Mouse (Mus musculus): ENCODE measurements around the gene Slc4a3.

Slc4a3 gene

DNA sequence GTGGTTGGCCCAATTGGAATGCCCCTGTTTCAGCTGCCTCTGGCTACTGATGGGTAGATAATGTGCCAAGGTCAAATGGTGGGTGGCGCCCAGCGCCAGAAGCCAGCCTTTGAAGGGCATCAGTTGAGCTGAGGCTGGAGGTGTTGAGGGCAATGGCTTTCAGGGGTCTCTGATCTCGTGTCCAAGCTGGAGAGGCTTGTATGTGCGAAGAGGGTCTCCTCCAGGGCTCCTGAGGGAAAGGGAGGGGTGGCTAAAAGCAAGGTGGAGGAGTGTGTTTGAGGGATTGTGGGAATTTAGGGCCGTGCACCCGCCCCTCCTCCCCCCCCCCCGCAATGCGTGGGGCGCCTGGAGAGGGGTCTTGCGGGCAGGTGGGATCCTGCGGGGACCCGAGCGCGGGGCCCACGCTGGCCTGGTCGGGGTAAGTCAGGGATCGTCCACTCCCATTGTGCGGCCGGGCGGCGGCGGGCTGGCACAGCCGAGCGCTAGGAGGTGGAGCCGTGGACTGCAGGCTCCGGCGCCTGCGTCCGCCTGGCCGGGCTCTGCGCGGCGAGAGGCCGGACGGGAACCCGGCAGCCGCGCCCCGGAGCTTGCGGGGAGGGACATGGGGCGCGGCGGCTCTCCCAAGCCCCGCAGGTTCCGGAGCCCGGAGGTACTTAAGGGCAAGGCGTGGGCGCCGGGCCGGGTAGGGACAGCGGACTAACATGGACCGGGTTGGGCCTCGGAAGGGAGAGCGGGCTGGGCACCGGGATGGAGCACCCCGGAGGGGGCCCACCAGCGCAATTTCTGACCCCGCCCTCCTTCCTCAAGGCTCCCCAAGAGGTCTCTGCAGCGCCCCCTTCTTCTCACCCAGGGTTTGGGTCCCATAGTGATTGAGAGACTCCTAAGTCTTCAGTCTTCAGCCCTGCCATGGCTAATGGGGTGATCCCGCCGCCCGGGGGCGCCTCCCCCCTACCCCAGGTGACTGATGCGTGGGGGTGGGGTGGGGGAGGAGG, at the start of gene Slc4a3:
TSS of gene Slc4a3 (plus strand) at position 302 of the 992 bp plus-strand sequence.
- peak; percentile 45 for DNase-seq (ENCODE audit: low read depth, low spot score)

DNA sequence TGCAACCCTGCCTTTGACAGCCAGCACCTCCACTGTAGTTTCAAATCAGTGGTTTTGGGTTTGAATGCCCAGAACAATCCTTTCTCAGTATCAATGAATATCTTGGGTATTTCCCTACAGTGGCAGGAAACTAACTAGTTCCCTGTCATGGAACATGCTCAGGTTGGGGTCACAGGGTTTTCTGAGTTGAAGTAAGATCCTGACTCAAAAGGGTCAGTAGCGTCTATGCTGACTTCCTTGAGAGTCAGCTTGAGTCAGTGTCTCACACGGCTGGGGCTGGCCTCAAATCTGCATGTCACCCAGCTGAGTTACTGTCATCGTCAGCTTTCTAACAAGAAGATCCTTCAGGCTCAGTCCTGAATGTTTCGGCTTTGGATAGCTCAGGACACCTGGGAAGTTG, 47.2 kb upstream of the Slc4a3 start:
- DNase-seq (ENCODE audit: low read depth, low spot score), result no peak

DNA sequence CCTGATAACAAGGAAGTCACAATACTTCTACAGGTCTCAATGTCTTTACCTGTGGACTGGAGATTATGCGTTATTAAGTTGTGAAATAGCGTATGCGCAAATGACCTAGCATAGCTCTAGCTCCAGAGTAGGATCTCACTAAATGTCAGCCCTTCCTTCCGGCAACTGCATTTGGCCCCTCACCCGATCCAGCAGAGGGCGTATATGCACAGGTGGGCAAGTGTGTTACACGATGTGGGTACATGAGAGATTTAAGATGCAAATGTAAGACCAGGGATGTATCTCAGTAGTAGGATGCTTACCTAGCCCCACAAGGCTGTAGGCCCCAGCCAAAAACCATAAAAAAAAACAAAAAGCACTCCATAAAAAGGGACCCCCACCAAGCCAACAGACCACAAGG, 46.6 kb upstream of the Slc4a3 start:
- DNase-seq (ENCODE audit: low read depth, low spot score), result no peak

DNA sequence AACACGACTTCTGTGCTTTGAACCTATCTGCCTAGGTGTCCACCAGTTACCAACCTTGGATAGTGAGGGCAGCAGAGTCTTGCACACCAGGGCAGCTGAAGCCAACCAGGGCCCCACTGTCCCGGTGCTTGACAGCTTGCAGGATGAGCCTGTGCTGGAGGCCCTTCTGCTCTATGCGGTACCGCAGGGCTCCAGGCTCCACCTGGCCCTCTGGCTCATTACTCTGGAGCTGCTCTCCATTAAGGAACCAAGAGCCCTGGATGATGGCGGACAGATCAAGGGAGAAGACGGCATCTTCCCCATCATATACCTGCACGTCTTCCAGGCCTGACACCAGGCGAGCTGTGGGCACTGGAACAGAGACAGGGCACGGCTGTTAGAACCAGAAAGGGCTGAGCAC, 44.2 kb upstream of the Slc4a3 start:
- no peak for DNase-seq (ENCODE audit: low read depth, low spot score)

DNA sequence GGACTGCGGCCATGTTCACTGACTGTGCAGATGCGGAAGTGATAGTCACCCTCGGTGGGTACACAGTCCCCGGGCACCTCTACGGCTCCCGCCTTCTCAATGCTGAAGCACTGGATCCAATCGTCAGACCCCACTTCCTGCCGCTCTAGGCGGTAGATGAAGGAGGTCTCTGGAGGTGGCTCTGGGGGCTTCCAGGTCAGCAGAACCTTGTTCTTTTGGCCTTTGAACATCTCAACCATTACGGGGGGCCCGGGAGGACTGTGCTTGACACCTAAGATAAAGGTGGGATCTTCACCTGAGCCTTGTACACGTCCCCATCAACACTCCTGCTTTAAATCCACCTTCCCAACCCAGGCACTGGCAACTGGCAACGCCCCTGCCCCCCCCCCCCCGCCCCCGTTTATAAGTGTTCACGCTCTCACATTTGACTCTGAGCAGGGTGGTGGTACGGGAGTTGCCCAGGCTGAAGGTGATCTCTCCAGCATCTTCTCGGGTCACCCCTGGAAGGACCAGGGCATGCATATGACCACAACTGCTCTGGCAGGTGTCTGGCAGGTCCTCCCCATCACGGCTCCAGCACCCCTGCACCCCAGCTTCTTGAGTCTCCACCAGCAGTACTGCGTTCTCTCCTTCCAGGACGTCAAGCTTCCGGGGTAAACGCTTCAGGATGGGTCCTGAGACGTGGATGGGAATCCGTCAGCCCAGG, 43.0 kb upstream of the Slc4a3 start:
- no peak for DNase-seq (ENCODE audit: low read depth, low spot score)

- no peak for DNase-seq (ENCODE audit: low read depth, low spot score)
Observed at GRCm38 (mm10) chr1:75503651-75503980, 42.5 kb upstream of the Slc4a3 start.

DNA sequence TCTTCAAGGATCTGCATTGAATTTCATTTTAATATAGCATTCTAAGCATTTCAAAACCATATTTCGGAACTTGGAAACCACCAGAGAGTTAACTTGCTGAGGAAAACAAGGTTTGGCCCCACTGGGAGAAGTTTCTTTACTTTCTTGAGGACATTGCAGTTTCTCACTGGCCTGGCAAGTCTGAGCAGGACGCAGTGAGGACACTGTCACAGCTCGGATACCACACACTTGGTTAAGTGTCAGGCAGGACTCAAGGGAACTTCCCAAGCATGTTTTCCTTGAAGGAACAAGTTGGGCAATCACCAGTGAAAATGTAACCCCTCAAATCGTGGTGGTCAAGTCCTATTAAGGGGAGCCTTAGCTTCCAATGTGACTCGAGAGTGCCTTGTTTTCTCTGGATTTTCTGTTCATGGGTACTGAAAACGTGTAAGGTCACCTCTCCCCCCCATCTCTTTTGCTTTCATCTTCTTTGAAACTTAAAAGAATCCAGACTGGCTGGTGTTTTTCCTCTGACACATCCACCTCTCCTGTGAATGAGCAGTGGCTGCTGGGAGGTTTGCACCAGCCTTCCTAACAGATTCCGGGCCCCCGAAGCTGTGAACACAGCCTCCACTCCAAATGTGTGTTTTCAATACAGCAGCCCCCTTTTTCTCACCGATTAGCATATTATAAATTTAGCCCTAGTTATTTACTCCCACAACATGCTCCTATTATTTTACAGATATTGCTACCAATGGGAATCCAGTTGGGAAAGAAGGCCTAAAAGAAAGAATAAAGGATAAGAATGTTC, 41.6 kb upstream of the Slc4a3 start:
- DNase-seq (ENCODE audit: low read depth, low spot score), result no peak

GRCm38 (mm10) chr1:75505159-75505955, 40.7 kb upstream of the Slc4a3 start:
- DNase-seq (ENCODE audit: low read depth, low spot score), result peak; percentile 66

- peak; percentile 79 for DNase-seq (ENCODE audit: low read depth, low spot score)
Observed at GRCm38 (mm10) chr1:75505956-75506831, 39.9 kb upstream of the Slc4a3 start, which contains the start of gene Obsl1. Gene Obsl1 (minus strand): TSS chr1:75506452.

DNA sequence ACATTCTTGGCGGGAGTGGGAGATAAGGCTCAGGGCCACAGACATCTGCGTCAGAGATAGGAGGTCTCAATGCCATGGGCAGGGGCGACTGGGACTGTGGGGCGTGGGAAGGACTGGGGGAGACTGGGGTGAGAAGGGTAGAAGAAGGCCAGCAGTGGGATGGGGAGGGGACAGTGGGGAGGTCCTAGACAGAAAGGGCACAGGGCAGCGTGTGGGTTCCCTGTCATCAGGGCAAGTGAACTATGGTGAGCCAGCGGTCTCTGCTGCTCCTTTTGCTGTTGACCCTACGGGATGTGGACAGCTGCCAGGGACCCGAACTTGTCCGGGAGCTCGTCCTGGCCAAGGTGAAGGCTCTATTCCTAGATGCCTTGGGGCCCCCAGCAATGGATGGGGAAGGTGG, 39.1 kb upstream of the Slc4a3 start, which contains the start of gene Inha:
TSS of gene Inha (plus strand) at position 72 of the 400 bp plus-strand sequence.
- no peak for DNase-seq (ENCODE audit: low read depth, low spot score)

DNA sequence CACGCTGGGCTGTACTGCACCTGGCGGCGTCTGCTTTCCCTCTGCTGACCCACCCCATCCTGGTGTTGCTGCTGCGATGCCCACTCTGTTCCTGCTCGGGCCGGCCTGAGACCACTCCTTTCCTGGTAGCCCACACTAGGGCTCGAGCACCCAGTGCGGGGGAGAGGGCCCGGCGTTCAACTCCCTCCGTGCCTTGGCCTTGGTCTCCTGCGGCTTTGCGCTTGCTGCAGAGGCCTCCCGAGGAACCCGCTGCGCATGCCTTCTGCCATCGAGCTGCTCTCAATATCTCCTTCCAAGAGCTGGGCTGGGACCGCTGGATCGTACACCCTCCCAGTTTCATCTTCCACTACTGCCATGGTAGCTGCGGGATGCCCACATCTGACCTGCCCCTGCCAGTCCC, 36.5 kb upstream of the Slc4a3 start:
- no peak for DNase-seq (ENCODE audit: low read depth, low spot score)

DNA sequence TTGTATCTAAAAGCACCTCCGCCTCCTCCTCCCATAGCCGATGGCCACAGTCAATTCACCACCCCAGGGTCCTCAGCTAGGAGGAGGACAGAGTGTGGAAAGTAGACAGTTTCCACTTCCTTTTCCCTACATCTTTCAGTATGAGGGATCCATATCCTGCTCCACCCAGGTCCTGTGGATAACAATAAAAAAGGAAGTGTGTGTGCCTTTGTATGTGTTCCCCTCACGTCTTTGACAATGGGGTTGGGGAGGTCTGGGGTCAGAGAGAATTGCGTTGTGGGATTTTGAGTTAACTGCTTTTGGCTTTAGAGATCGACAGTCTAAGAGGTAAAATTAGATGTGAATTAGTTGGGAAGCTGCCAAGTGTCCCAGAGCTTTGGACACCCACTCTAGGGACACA, 35.9 kb upstream of the Slc4a3 start:
- no peak for DNase-seq (ENCODE audit: low read depth, low spot score)

DNA sequence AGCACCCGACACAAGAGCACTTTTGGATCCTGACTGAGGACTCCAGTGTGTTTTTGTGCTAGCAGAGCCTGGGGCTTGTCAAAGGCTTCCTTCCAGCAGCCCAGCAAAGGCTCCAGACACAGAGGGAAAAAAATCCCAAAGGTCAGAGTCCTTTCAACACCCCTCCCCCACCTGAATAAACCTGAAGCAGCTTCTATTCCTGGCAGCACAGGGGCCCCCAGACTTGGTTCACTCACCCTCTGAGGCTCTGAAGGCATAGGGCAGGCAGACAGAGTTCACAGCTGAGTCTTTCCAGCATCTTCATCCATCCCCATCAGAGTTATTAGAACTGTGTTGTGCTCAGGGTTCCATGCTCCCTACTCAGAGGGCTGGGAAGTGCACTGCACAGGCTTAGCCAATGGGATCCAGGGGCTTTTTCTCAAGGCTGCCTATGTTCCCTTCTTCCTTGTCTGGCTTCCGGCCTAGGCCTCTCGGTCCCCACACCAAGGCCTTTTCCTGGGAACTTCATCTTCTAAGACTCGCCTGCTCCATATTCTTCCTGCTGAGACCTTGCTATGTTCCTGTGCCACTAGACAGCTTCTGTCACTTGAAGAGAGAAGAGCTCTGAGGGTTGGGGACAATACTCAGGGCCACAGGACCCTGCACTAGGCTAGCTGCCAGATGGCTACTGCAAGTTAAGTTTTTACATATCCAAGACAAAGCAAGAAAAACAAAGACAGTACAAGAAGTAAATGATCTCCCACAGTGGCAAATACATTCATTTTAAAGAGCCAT, 34.4 kb upstream of the Slc4a3 start:
- DNase-seq (ENCODE audit: low read depth, low spot score), result peak; percentile 79

- DNase-seq (ENCODE audit: low read depth, low spot score), result no peak
Observed at GRCm38 (mm10) chr1:75512550-75512949, 33.5 kb upstream of the Slc4a3 start.

GRCm38 (mm10) chr1:75516703-75517380, 29.2 kb upstream of the Slc4a3 start:
- no peak for DNase-seq (ENCODE audit: low read depth, low spot score)

- peak; percentile 90 for DNase-seq (ENCODE audit: low read depth, low spot score)
Observed at GRCm38 (mm10) chr1:75517984-75518383, 28.1 kb upstream of the Slc4a3 start.

GRCm38 (mm10) chr1:75518427-75518826, 27.6 kb upstream of the Slc4a3 start:
- DNase-seq (ENCODE audit: low read depth, low spot score), result peak; percentile 49

DNA sequence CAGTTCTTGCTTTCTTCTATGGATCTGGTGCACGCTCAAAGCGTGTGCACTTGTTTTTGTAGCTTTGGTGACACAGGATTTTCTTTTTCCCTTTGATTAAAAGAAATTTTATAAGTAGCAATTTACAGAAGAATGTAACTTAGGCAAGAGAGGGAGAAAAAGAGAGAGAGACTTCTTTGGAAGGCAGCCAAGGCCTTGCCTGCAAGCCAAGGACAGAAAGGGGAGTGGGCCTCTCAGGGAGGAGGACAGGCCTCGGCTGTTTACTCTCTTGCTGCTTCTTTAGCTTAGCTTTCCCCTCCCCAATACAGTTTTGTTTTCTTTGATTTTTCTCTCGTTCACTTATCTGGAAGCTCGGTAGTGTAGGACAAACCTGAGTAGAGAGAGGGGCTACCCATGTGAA, 26.5 kb upstream of the Slc4a3 start:
- no peak for DNase-seq (ENCODE audit: low read depth, low spot score)
